ENCODE assay signal across 8 mouse cellular contexts in the genomic region with DNA sequence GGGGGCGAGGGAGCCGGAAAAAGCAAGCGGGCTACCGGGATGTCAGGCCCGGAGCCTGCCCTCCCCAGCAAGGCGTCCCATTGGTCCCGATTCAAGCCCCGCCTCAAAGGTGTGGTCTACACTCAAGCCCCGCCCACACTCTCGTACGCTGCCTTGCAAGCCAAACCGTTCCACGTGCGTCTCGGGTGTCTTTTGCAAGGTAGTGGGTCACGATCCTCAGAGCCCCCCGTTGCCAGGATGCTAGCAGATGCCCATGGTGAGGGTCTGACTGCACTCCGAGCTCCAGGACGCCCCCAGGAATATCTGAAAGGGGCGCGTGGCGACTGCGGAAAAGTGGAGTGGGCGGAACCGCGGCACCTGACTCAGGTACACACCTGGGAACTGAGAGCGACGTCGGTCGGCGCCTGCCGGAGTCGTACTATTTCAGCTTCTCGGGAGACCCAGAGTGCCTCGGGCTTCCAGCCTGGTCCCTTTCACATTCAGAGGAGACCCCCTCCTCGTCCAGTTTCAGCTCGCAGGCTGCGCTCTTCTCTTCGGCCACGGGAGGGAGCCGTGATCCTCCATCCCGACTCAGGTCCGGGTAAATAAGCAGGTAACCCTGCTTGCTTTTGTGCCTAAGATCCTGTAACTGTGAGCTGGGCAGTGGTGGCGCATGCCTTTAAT. TPM values are rescaled to one million over a fixed set of nuclear protein-coding genes. Genes with fewer than 3 reads are reported as not detected.
A peak's percentile ranks its signal among the peaks of the same experiment; 100 is the strongest.
DNase-seq lines count a peak whose midpoint lies in the region; ATAC-seq and TF ChIP-seq lines count a peak whose summit lies in the region.

Slc12a9 (minus strand) TSS at position 86 of the 663 bp plus-strand sequence.

- WGBS in hindbrain, postnatal 0 days: 0% methylated on average over 44 of the region's 44 CpGs

- peak; percentile 97 for DNase-seq in ZHBTc4 (ENCODE audit: low read depth, low spot score)
- peak; percentile 95 for DNase-seq in gastrocnemius, adult 2 months
- peak; percentile 97 for DNase-seq in hindbrain, postnatal 0 days (ENCODE audit: low spot score)
- DNase-seq in left cerebral cortex, adult 8-10 months (ENCODE audit: low spot score in 2 of 2): peak; percentile 80 to 92
- DNase-seq in right cerebral cortex, postnatal 10 days (ENCODE audit: low spot score in 2 of 2): peak; percentile 96 to 97
- DNase-seq in urinary bladder, postnatal 25 days (ENCODE audit: low spot score): peak; percentile 93

- H3K9ac ChIP-seq in hindbrain, postnatal 0 days (replicated peaks; ENCODE audit: low read length): peak within 1 kb of the TSS; percentile 64

- intact Hi-C loops in gastrocnemius, adult 2 months (cut with DNase I): loop anchor here (10.0 kb wide), 1 partner anchor 171 kb away; the partner anchor contains the start of gene Pop7

- peak; percentile 84 for TF ChIP-seq CTCF in gastrocnemius, adult 2 months (IDR thresholded peaks at IDR 0.05)
- TF ChIP-seq CTCF in hindbrain, postnatal 0 days (IDR thresholded peaks at IDR 0.05; ENCODE audit: low read depth): peak; percentile 86

- no peaks in the 10 kb centered on the region for H3K4me1 ChIP-seq in hindbrain, postnatal 0 days (ENCODE audit: insufficient read depth, low read length)
- peaks cover 64% of the 10 kb centered on the region for H3K4me1 ChIP-seq in megakaryocyte, embryonic 14.5 days

- H3K36me3 ChIP-seq in hindbrain, postnatal 0 days (ENCODE audit: insufficient read depth, low read length): no peaks in the 10 kb centered on the region
- peaks cover 9% of the 10 kb centered on the region for H3K36me3 ChIP-seq in megakaryocyte, embryonic 14.5 days (replicated peaks; ENCODE audit: low read length)

- peak within 1 kb of the TSS; percentile 81 for H3K27ac ChIP-seq in gastrocnemius, adult 2 months
- peak within 1 kb of the TSS; percentile 60 for H3K27ac ChIP-seq in hindbrain, postnatal 0 days

- no peaks in the 10 kb centered on the region for H3K27me3 ChIP-seq in hindbrain, postnatal 0 days (ENCODE audit: insufficient read depth, low read length)
- H3K27me3 ChIP-seq in megakaryocyte, embryonic 14.5 days (replicated peaks): peaks cover 19% of the 10 kb centered on the region

- ATAC-seq in common myeloid progenitor, adult 5-6 weeks (replicated peaks; ENCODE audit: low read depth, poor library complexity, severe bottlenecking): peak; percentile 95
- ATAC-seq in hindbrain, postnatal 0 days: peak; percentile 93

- peak within 1 kb of the TSS; percentile 72 for H3K4me3 ChIP-seq in gastrocnemius, adult 2 months
- peak within 1 kb of the TSS; percentile 58 for H3K4me3 ChIP-seq in hindbrain, postnatal 0 days (ENCODE audit: low read length)
- peak within 1 kb of the TSS; percentile 97 for H3K4me3 ChIP-seq in megakaryocyte, embryonic 14.5 days (replicated peaks)

- H3K9me3 ChIP-seq in hindbrain, postnatal 0 days (ENCODE audit: low read length): no peaks in the 10 kb centered on the region
- no peaks in the 10 kb centered on the region for H3K9me3 ChIP-seq in megakaryocyte, embryonic 14.5 days

- peak within 1 kb of the TSS; percentile 95 for H3K4me2 ChIP-seq in hindbrain, postnatal 0 days (ENCODE audit: low read depth, low read length)

RNA-seq across cellular contexts. Expression of gene Slc12a9, which starts in this region (rescaled TPM):
- 2.1 and 5.8 TPM in 2 replicates for total RNA-seq in common myeloid progenitor, adult 5-6 weeks (2017)
- total RNA-seq in gastrocnemius, adult 2 months (2021): 1 to 10 TPM; 2.0 to 2.4 TPM
- total RNA-seq in hindbrain, postnatal 0 days (2014; rRNA removed): 32.6 and 41.3 TPM in 2 replicates
- polyA plus RNA-seq in hindbrain, postnatal 0 days (2015; fragmentation: Nextera tagmentation; extraction: Ambion mirVana): 27.3 and 27.6 TPM in 2 replicates
- total RNA-seq in left cerebral cortex, adult 8-10 months (2022): 10 to 100 TPM; 24.4 to 28.0 (median 26.5) TPM
- 2.5 and 6.4 TPM in 2 replicates for polyA plus RNA-seq in megakaryocyte, embryonic 14.5 days (2012; ENCODE audit: insufficient read depth, low replicate concordance)

Comparison
In these comparisons a context has a peak if more than half of its experiments do, and no peak if none do; other contexts are left out.
1. Peak in every context shown above with its lines: DNase-seq, ATAC-seq, H3K4me3 ChIP-seq and H3K27ac ChIP-seq.